Mouse (Mus musculus) macrophage (primary cell): Measurements from ENCODE around the gene Cdc42ep2. TPM values are rescaled to one million over a fixed set of nuclear protein-coding genes. Genes with fewer than 3 reads are reported as not detected.

Source experiments
- H3K27ac ChIP-seq: fragments of 350-480 bp; formaldehyde crosslinking; 2 replicates; pipeline ENCODE4 v1.9.0; 2021
- H3K36me3 ChIP-seq: fragments of 350-480 bp; formaldehyde crosslinking; 2 replicates; pipeline ENCODE4 v1.9.0; 2021; ENCODE audit errors: inconsistent target
- H3K4me3 ChIP-seq: fragments of 350-480 bp; formaldehyde crosslinking; 2 replicates; pipeline ENCODE4 v1.9.0; 2021; ENCODE audit errors: inconsistent target
- H3K79me2 ChIP-seq: fragments of 350-480 bp; formaldehyde crosslinking; 2 replicates; pipeline ENCODE4 v1.9.0; 2021; ENCODE audit errors: inconsistent target
- WGBS: methylation state at CpG from one replicate; pipeline ENCODE4 v1.1.7; 2026; ENCODE audit warnings: inconsistent platforms; ENCODE audit not compliant: missing documents; 5-methylcytosine and 5-hydroxymethylcytosine counted together
- polyA plus RNA-seq: library from polyadenylated mRNA; stranded (reverse); fragments of 250-400 nt; gene quantifications from 3 replicates; pipeline ENCODE4 v1.2.4, GENCODE M21; 2018; ENCODE audit warnings: inconsistent platforms
- total RNA-seq, 78 experiments: library from RNA; depleted of rRNA; stranded (reverse); fragments of 250-400 nt; gene quantifications; 1 replicate in 9 of 78; 2 replicates in 24 of 78; 3 replicates in 43 of 78; 4 replicates in 2 of 78; pipeline ENCODE4 v1.2.4; 2018; ENCODE audit warnings: inconsistent platforms in 56 of 78

Gene Cdc42ep2
- total RNA-seq (2018; cell fraction: chromatin; rRNA removed) = 10 to 100 TPM in 18 of 26 experiments, 1 to 10 TPM in 8; 1.4 to 54.4 (median 20.2) TPM
- total RNA-seq (2018; cell fraction: cytosol; rRNA removed) = 10 to 100 TPM in 15 of 26 experiments, 1 to 10 TPM in 11; 2.5 to 82.6 (median 12.6) TPM
- 10 to 100 TPM in 18 of 26 experiments, 1 to 10 TPM in 8; 2.4 to 66.7 (median 20.1) TPM for total RNA-seq (2018; cell fraction: nucleus; rRNA removed)
- 1.2 to 3.4 TPM (median 1.7 TPM) in 3 replicates for polyA plus RNA-seq

- H3K79me2 ChIP-seq = no peaks in the 10 kb centered on the region
- H3K27ac ChIP-seq = no peak within 1 kb of the TSS
- H3K4me3 ChIP-seq = peak within 1 kb of the TSS; percentile 40
- WGBS = 0% methylated on average over 18 of the region's 18 CpGs
- no peaks in the 10 kb centered on the region for H3K36me3 ChIP-seq
These were observed at the start of gene Cdc42ep2 for GRCm38 (mm10) chr19:5924713-5925093. Gene Cdc42ep2, minus strand, starts transcription at chr19:5924816.

- 95% methylated on average over 10 of the region's 10 CpGs for WGBS
These were observed 43.0 kb upstream of the Cdc42ep2 start for GRCm38 (mm10) chr19:5967664-5968063.

GRCm38 (mm10) chr19:5966786-5967185 lies 42.2 kb upstream of the Cdc42ep2 start:
- no peak overlapping the region for H3K4me3 ChIP-seq
- H3K27ac ChIP-seq = no peak overlapping the region
- WGBS = 78% methylated on average over 6 of the region's 6 CpGs
- H3K79me2 ChIP-seq = peaks cover 20% of the 10 kb centered on the region
- no peaks in the 10 kb centered on the region for H3K36me3 ChIP-seq

More at GRCm38 (mm10) chr19:5967664-5968063, 43.0 kb upstream of the Cdc42ep2 start:
- Histone ChIP-seq H3K4me3 (no peak overlapping the region), H3K36me3 (no peaks in the 10 kb centered on the region), H3K79me2 (peaks cover 11% of the 10 kb centered on the region), H3K27ac (no peak overlapping the region)

GRCm38 (mm10) chr19:5965910-5966309 lies 41.3 kb upstream of the Cdc42ep2 start:
- no peaks in the 10 kb centered on the region for H3K36me3 ChIP-seq
- WGBS = 100% methylated on average over 2 of the region's 2 CpGs
- H3K79me2 ChIP-seq = peaks cover 29% of the 10 kb centered on the region
- H3K4me3 ChIP-seq = no peak overlapping the region
- H3K27ac ChIP-seq = no peak overlapping the region

- Histone ChIP-seq H3K79me2 (peaks cover 34% of the 10 kb centered on the region), H3K27ac (peak overlapping the region; percentile 59; the same call in 1 of the 2 replicates), H3K36me3 (no peaks in the 10 kb centered on the region), H3K4me3 (no peak overlapping the region)
- WGBS = 21% methylated on average over 4 of the region's 4 CpGs
These were observed 40.7 kb upstream of the Cdc42ep2 start for GRCm38 (mm10) chr19:5965280-5965679.

- Histone ChIP-seq H3K79me2 (peaks cover 34% of the 10 kb centered on the region), H3K27ac (peak overlapping the region; percentile 59), H3K4me3 (peak overlapping the region; percentile 74), H3K36me3 (no peaks in the 10 kb centered on the region)
- 100% methylated on average over 2 of the region's 2 CpGs for WGBS
These were observed 40.2 kb upstream of the Cdc42ep2 start for GRCm38 (mm10) chr19:5964804-5965203.

GRCm38 (mm10) chr19:5963883-5964562 lies 39.4 kb upstream of the Cdc42ep2 start, which contains the start of gene Pola2:
Gene Pola2, minus strand, starts transcription at chr19:5964202.
- peaks cover 34% of the 10 kb centered on the region for H3K79me2 ChIP-seq
- peak within 1 kb of the TSS; percentile 74 for H3K4me3 ChIP-seq
- WGBS = under 1% methylated on average over 50 of the region's 50 CpGs
- H3K36me3 ChIP-seq = peaks cover 3% of the 10 kb centered on the region; the same call in 1 of the 2 replicates
- H3K27ac ChIP-seq = peak within 1 kb of the TSS; percentile 59

- peaks cover 34% of the 10 kb centered on the region for H3K79me2 ChIP-seq
- WGBS = 25% methylated on average over 1 of the region's 1 CpGs
- peak overlapping the region; percentile 74 for H3K4me3 ChIP-seq
- H3K36me3 ChIP-seq = peaks cover 15% of the 10 kb centered on the region; the same call in 1 of the 2 replicates
- no peak overlapping the region for H3K27ac ChIP-seq
These were observed 38.0 kb upstream of the Cdc42ep2 start for GRCm38 (mm10) chr19:5962651-5963050.

GRCm38 (mm10) chr19:5957371-5957770 lies 32.8 kb upstream of the Cdc42ep2 start:
- no peak overlapping the region for H3K27ac ChIP-seq
- WGBS = 97% methylated on average over 5 of the region's 5 CpGs

GRCm38 (mm10) chr19:5956685-5957084 lies 32.1 kb upstream of the Cdc42ep2 start:
- Histone ChIP-seq H3K4me3 (no peak overlapping the region), H3K79me2 (peaks cover 13% of the 10 kb centered on the region), H3K27ac (no peak overlapping the region), H3K36me3 (peaks cover 24% of the 10 kb centered on the region; the same call in 1 of the 2 replicates)
- WGBS = 37% methylated on average over 3 of the region's 3 CpGs

More at GRCm38 (mm10) chr19:5957371-5957770, 32.8 kb upstream of the Cdc42ep2 start:
- Histone ChIP-seq H3K4me3 (no peak overlapping the region), H3K79me2 (peaks cover 20% of the 10 kb centered on the region), H3K36me3 (peaks cover 24% of the 10 kb centered on the region; the same call in 1 of the 2 replicates)

- no peak overlapping the region for H3K4me3 ChIP-seq
- no peak overlapping the region for H3K27ac ChIP-seq
- H3K36me3 ChIP-seq = peaks cover 31% of the 10 kb centered on the region; the same call in 1 of the 2 replicates
- H3K79me2 ChIP-seq = peaks cover 6% of the 10 kb centered on the region; the same call in 1 of the 2 replicates
- WGBS = 96% methylated on average over 28 of the region's 28 CpGs
These were observed 31.4 kb upstream of the Cdc42ep2 start for GRCm38 (mm10) chr19:5955704-5956670.

GRCm38 (mm10) chr19:5954936-5955335 lies 30.3 kb upstream of the Cdc42ep2 start:
- Histone ChIP-seq H3K4me3 (no peak overlapping the region), H3K36me3 (peaks cover 42% of the 10 kb centered on the region; the same call in 1 of the 2 replicates), H3K79me2 (no peaks in the 10 kb centered on the region), H3K27ac (no peak overlapping the region)
- WGBS = 97% methylated on average over 10 of the region's 10 CpGs

GRCm38 (mm10) chr19:5954031-5954710 lies 29.6 kb upstream of the Cdc42ep2 start:
- Histone ChIP-seq H3K4me3 (no peak overlapping the region), H3K79me2 (no peaks in the 10 kb centered on the region), H3K36me3 (peaks cover 48% of the 10 kb centered on the region; the same call in 1 of the 2 replicates), H3K27ac (no peak overlapping the region)
- 92% methylated on average over 22 of the region's 22 CpGs for WGBS
